Comparison of ENCODE assay signal across 8 mouse cellular contexts in genomic region chr4:57039127-57040031, GRCm38 (mm10). TPM values are rescaled to one million over a fixed set of nuclear protein-coding genes. Genes with fewer than 3 reads are reported as not detected.
DNase-seq lines count a peak whose midpoint lies in the region; ATAC-seq and TF ChIP-seq lines count a peak whose summit lies in the region.
"Had no signal": no experiment of that assay in that cellular context is flagged by ENCODE, and none has a peak within 500 bp of the region (broad histone marks: within the 10 kb centered on the region; RNA-seq: fewer than 3 reads in every experiment).

No protein-coding gene starts in this region.

- peak overlapping the region; percentile 4; the same call in 1 of the 2 replicates for H3K4me3 ChIP-seq in spleen, adult 2 months (ENCODE audit: extremely low read depth, insufficient read depth, insufficient read length)
- peak overlapping the region; percentile 12; the same call in 1 of the 2 replicates for H3K4me3 ChIP-seq in intestine, embryonic 16.5 days (ENCODE audit: low read length)
- peak overlapping the region; percentile 18; the same call in 1 of the 2 replicates for H3K4me3 ChIP-seq in midbrain, postnatal 0 days (ENCODE audit: low read depth, low read length)
- H3K4me3 ChIP-seq: myocyte had no signal

- H3K4me1 ChIP-seq in spleen, adult 2 months (ENCODE audit: control insufficient read depth, insufficient read depth, insufficient read length) = peaks cover 12% of the 10 kb centered on the region
- H3K4me1 ChIP-seq in intestine, embryonic 16.5 days (ENCODE audit: control insufficient read depth, insufficient read depth, low read length) = peaks cover 5% of the 10 kb centered on the region; the same call in 1 of the 2 replicates
- H3K4me1 ChIP-seq in midbrain, postnatal 0 days (ENCODE audit: insufficient read depth, low read length) = 0 out of 2 replicates have a peak, but pooled peaks cover 4% of the 10 kb centered on the region

- 0 out of 2 replicates have a peak overlapping the region, but pooled peaks have one; percentile 19 for H3K9ac ChIP-seq in intestine, embryonic 16.5 days (ENCODE audit: low read depth, low read length)
- H3K9ac ChIP-seq in midbrain, postnatal 0 days (replicated peaks; ENCODE audit: low read length, poor library complexity, severe bottlenecking) = peak overlapping the region; percentile 51; the same call in 1 of the 2 replicates

- TF ChIP-seq POLR2A in spleen, adult 2 months (IDR thresholded peaks at IDR 0.05; ENCODE audit: low read depth, low read length) = no peak

- WGBS in spleen, adult 2 months = 11% methylated on average over 22 of the region's 23 CpGs
- WGBS in intestine, embryonic 16.5 days = 14% methylated on average over 21 of the region's 23 CpGs
- 5% methylated on average over 23 of the region's 23 CpGs for WGBS in midbrain, postnatal 0 days

- H3K9me3 ChIP-seq in intestine, embryonic 16.5 days (ENCODE audit: control insufficient read depth, low read length) = no peaks in the 10 kb centered on the region
- no peaks in the 10 kb centered on the region for H3K9me3 ChIP-seq in midbrain, postnatal 0 days (ENCODE audit: low read length)

- no peaks in the 10 kb centered on the region for H3K36me3 ChIP-seq in spleen, adult 2 months (ENCODE audit: control insufficient read depth, insufficient read depth, low read length)
- no peaks in the 10 kb centered on the region for H3K36me3 ChIP-seq in intestine, embryonic 16.5 days (ENCODE audit: control insufficient read depth, insufficient read depth, low read length)
- no peaks in the 10 kb centered on the region; the same call in 1 of the 2 replicates for H3K36me3 ChIP-seq in midbrain, postnatal 0 days (ENCODE audit: insufficient read depth, low read length)

- no peaks in the 10 kb centered on the region for H3K27me3 ChIP-seq in spleen, adult 2 months (ENCODE audit: control insufficient read depth, insufficient read depth, low read length)
- no peaks in the 10 kb centered on the region for H3K27me3 ChIP-seq in intestine, embryonic 16.5 days (replicated peaks; ENCODE audit: control insufficient read depth, insufficient read depth, low read length)
- H3K27me3 ChIP-seq in midbrain, postnatal 0 days (ENCODE audit: insufficient read depth, low read length) = no peaks in the 10 kb centered on the region

- H3K4me2 ChIP-seq in intestine, embryonic 16.5 days (ENCODE audit: low read depth, low read length) = peak overlapping the region; percentile 47
- peak overlapping the region; percentile 45 for H3K4me2 ChIP-seq in midbrain, postnatal 0 days (ENCODE audit: low read depth, low read length, poor library complexity, severe bottlenecking)

- no peak for TF ChIP-seq CTCF in spleen, adult 2 months (IDR thresholded peaks at IDR 0.05; ENCODE audit: extremely low read depth, insufficient read depth, insufficient read length, insufficient replicate concordance)
- TF ChIP-seq CTCF in midbrain, postnatal 0 days (IDR thresholded peaks at IDR 0.05) = no peak

- H3K27ac ChIP-seq in spleen, adult 2 months (ENCODE audit: insufficient read depth, low read length) = no peak overlapping the region
- no peak overlapping the region for H3K27ac ChIP-seq in intestine, embryonic 16.5 days (ENCODE audit: low read length)
- H3K27ac ChIP-seq in midbrain, postnatal 0 days (ENCODE audit: low read depth, low read length) = peak overlapping the region; percentile 39

- no peak for DNase-seq in spleen, adult 2 months (ENCODE audit: low read depth in 1 of 2, low spot score in 2 of 2)
- no peak for DNase-seq in spleen, postnatal 36 days (ENCODE audit: low spot score in 2 of 2)
- DNase-seq in embryo, embryonic 11.5 days (ENCODE audit: low read depth, low spot score) = peak; percentile 31
- DNase-seq in midbrain, postnatal 0 days (ENCODE audit: low spot score) = peak; percentile 63
- DNase-seq in gastrocnemius, postnatal 10 days = no peak
- no peak for DNase-seq in adrenal gland, postnatal 4 days (ENCODE audit: low spot score in 2 of 2)

- ATAC-seq in intestine, embryonic 16.5 days = 0 out of 2 replicates have a peak, but pooled peaks have one; percentile 59
- ATAC-seq in midbrain, postnatal 0 days (ENCODE audit: low FRiP score) = peak; percentile 80

RNA-seq across cellular contexts. Expression of gene Frrs1l, which starts 49.2 kb away (rescaled TPM):
- not detected in 2 replicates for polyA plus RNA-seq in spleen, adult 2 months (2012; rRNA removed)
- polyA plus RNA-seq in intestine, embryonic 16.5 days (2015; fragmentation: Nextera tagmentation; extraction: Ambion mirVana) = 0.39 and 0.43 TPM in 2 replicates
- 36.8 and 37.9 TPM in 2 replicates for total RNA-seq in midbrain, postnatal 0 days (2014; rRNA removed)
- polyA plus RNA-seq in midbrain, postnatal 0 days (2015; fragmentation: Nextera tagmentation; extraction: Ambion mirVana) = 17.9 and 21.2 TPM in 2 replicates
- total RNA-seq in gastrocnemius, postnatal 10 days (2021) = under 1 TPM; 0.12 to 0.34 TPM
- under 1 TPM; 0.84 to 0.99 TPM for total RNA-seq in adrenal gland, postnatal 4 days (2021)
- polyA plus RNA-seq: myocyte had no signal

Comparison
In these comparisons a context has a peak if more than half of its experiments do, and no peak if none do; other contexts are left out.
1. DNase-seq: peak in embryo, embryonic 11.5 days (single experiment) and midbrain, postnatal 0 days (single experiment); none in spleen, adult 2 months (0 of 2), spleen, postnatal 36 days (0 of 2), gastrocnemius, postnatal 10 days (single experiment) and adrenal gland, postnatal 4 days (0 of 2).
2. RNA of gene Frrs1l, which starts 49.2 kb away (total RNA-seq): 36.8 to 37.9 TPM in midbrain, postnatal 0 days; 0.84 to 0.99 TPM in adrenal gland, postnatal 4 days and 0.12 to 0.34 TPM in gastrocnemius, postnatal 10 days; every median in the first group is over 10 times any median in the second.
3. Peak in every context shown above with its lines, with median percentiles within 50 percentile points of each other: H3K4me3 ChIP-seq.